Mouse (Mus musculus) right cerebral cortex, postnatal 36 days (tissue): ENCODE measurements around the gene Prkag2.
A peak's percentile ranks its signal among the peaks of the same experiment; 100 is the strongest.

Experiments
- DNase-seq, 2 experiments: peaks; one replicate each; pipeline ENCODE4 v3.0.0; 2022; ENCODE audit warnings: low spot score in 2 of 2, mixed read lengths in 1 of 2

Prkag2 gene

GRCm38 (mm10) chr5:24969241-24969880, 131.1 kb downstream of the Prkag2 start:
- DNase-seq = no peak

- DNase-seq = no peak
Measured at GRCm38 (mm10) chr5:24968792-24969191, 131.7 kb downstream of the Prkag2 start.

- DNase-seq = no peak
Measured at GRCm38 (mm10) chr5:24967898-24968535, 132.4 kb downstream of the Prkag2 start.

GRCm38 (mm10) chr5:24963776-24964175, 136.7 kb downstream of the Prkag2 start:
- DNase-seq = no peak

GRCm38 (mm10) chr5:24960791-24961190, 139.7 kb downstream of the Prkag2 start:
- DNase-seq = peak; percentile 14 to 26

GRCm38 (mm10) chr5:24959758-24960157, 140.7 kb downstream of the Prkag2 start:
- no peak for DNase-seq

- DNase-seq = no peak
Measured at GRCm38 (mm10) chr5:24958596-24958995, 141.8 kb downstream of the Prkag2 start.

- no peak for DNase-seq
Measured at GRCm38 (mm10) chr5:24956891-24957290, 143.6 kb downstream of the Prkag2 start.

- no peak for DNase-seq
Measured at GRCm38 (mm10) chr5:24952842-24953741, 147.3 kb downstream of the Prkag2 start.

- no peak for DNase-seq
Measured at GRCm38 (mm10) chr5:24952212-24952611, 148.2 kb downstream of the Prkag2 start.

GRCm38 (mm10) chr5:24950891-24951574, 149.4 kb downstream of the Prkag2 start:
- DNase-seq = no peak

GRCm38 (mm10) chr5:24950039-24950438, 150.4 kb downstream of the Prkag2 start:
- DNase-seq = no peak

- DNase-seq = no peak
Measured at GRCm38 (mm10) chr5:24938046-24938822, 162.2 kb downstream of the Prkag2 start.

GRCm38 (mm10) chr5:24936451-24936850, 164.0 kb downstream of the Prkag2 start:
- DNase-seq = no peak

GRCm38 (mm10) chr5:24935446-24935845, 165.0 kb downstream of the Prkag2 start:
- DNase-seq = no peak

- no peak for DNase-seq
Measured at GRCm38 (mm10) chr5:24933760-24934159, 166.7 kb downstream of the Prkag2 start.

- DNase-seq = no peak
Measured at GRCm38 (mm10) chr5:24931578-24932185, 168.8 kb downstream of the Prkag2 start.

- DNase-seq = no peak
Measured at GRCm38 (mm10) chr5:24930831-24931577, 169.4 kb downstream of the Prkag2 start.

GRCm38 (mm10) chr5:24928816-24929215, 171.6 kb downstream of the Prkag2 start:
- no peak for DNase-seq

- no peak for DNase-seq
Measured at GRCm38 (mm10) chr5:24927706-24928105, 172.7 kb downstream of the Prkag2 start.
